Mouse (Mus musculus): ENCODE data around the gene Cox7a1.

The Cox7a1 gene

DNA sequence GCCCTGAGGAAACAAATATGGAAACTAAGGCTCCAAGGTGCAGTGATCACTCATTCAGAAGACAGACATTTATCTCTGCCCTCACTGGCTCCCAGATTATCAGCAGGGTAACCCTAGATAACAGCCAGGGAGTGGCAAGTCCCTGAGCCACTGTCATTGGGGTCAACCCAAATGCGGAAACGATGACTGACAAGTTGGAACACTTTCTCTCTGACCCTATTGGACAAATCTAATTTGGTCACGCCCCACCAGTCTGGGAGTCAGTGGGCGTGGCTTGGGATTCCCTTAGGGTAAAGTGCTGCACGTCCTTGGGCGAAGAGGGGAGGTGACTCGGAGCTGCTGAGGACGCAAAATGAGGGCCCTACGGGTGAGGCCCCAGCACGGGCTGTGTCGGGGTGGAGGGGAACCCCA, at the start of gene Cox7a1:
Gene Cox7a1, plus strand, starts transcription at position 266 of the 411 bp plus-strand sequence.
- peak within 1 kb of the TSS; percentile 72 for H3K4me3 ChIP-seq (replicated peaks; ENCODE audit: low read length)
- H3K9me3 ChIP-seq (ENCODE audit: low read length), result no peaks in the 10 kb centered on the region
- TF ChIP-seq NANOG (IDR thresholded peaks at IDR 0.05; ENCODE audit: borderline replicate concordance, low read length) (no peak; the same call in 1 of the 2 replicates), CTCF (conservative IDR thresholded peaks at IDR 0.05; ENCODE audit: low read length) (no peak), POU5F1 (IDR thresholded peaks at IDR 0.05; ENCODE audit: borderline replicate concordance, low read length) (no peak)
- peaks cover 44% of the 10 kb centered on the region for H3K36me3 ChIP-seq (ENCODE audit: insufficient read depth, low read length)
- no peaks in the 10 kb centered on the region for H3K27me3 ChIP-seq (ENCODE audit: insufficient read depth, low read length)
- peaks cover 72% of the 10 kb centered on the region for H3K4me1 ChIP-seq (replicated peaks; ENCODE audit: low read depth, low read length)

DNA sequence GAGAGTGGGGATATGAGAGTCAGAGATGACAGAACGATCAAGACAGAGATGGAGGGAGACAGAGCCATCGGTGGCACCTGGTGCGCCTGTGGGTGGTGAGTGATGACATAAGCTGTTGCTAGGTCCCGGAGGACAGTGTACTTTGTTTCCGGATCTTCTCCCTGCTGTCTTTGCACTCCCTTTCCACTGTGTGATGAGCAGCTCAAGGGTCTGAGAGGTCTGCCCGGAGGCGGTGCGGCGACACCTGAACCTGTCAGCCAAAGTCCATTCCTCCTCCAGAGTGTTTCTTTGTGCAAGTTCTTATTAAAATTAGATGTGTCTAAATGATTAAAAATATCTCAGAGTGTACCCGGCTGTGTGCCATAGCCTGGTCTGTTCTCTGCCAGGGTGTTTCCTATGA, 47.1 kb upstream of the Cox7a1 start:
- no peaks in the 10 kb centered on the region for H3K27me3 ChIP-seq (ENCODE audit: insufficient read depth, low read length)
- H3K36me3 ChIP-seq (ENCODE audit: insufficient read depth, low read length), result peaks cover 37% of the 10 kb centered on the region
- TF ChIP-seq CTCF (conservative IDR thresholded peaks at IDR 0.05; ENCODE audit: low read length) (no peak), POU5F1 (IDR thresholded peaks at IDR 0.05; ENCODE audit: borderline replicate concordance, low read length) (no peak), NANOG (IDR thresholded peaks at IDR 0.05; ENCODE audit: borderline replicate concordance, low read length) (no peak)
- H3K4me1 ChIP-seq (replicated peaks; ENCODE audit: low read depth, low read length), result peaks cover 22% of the 10 kb centered on the region
- no peak overlapping the region for H3K4me3 ChIP-seq (replicated peaks; ENCODE audit: low read length)
- H3K9me3 ChIP-seq (ENCODE audit: low read length), result no peaks in the 10 kb centered on the region

DNA sequence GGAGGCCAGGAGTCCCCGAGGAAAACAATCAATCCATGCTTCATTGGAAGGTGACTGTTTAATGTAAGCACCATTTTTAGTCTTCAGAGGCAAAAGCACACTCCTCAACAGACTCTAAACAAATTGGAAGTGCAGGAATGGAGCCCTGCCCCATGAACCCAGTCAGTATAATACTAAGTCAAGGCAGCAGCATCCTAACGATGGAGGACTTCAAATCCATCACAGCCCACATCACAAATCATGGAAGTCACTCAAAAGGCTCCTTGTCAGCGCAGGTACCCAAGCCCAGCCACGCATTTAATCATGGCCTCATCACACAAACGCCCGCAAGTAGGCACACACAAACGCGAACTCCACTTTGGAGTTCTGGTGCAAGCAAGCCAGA, 40.8 kb upstream of the Cox7a1 start:
- no peak for TF ChIP-seq CTCF (conservative IDR thresholded peaks at IDR 0.05; ENCODE audit: low read length)
- no peak for TF ChIP-seq POU5F1 (IDR thresholded peaks at IDR 0.05; ENCODE audit: borderline replicate concordance, low read length)
- TF ChIP-seq NANOG (IDR thresholded peaks at IDR 0.05; ENCODE audit: borderline replicate concordance, low read length), result no peak
- H3K36me3 ChIP-seq (ENCODE audit: insufficient read depth, low read length), result no peaks in the 10 kb centered on the region

DNA sequence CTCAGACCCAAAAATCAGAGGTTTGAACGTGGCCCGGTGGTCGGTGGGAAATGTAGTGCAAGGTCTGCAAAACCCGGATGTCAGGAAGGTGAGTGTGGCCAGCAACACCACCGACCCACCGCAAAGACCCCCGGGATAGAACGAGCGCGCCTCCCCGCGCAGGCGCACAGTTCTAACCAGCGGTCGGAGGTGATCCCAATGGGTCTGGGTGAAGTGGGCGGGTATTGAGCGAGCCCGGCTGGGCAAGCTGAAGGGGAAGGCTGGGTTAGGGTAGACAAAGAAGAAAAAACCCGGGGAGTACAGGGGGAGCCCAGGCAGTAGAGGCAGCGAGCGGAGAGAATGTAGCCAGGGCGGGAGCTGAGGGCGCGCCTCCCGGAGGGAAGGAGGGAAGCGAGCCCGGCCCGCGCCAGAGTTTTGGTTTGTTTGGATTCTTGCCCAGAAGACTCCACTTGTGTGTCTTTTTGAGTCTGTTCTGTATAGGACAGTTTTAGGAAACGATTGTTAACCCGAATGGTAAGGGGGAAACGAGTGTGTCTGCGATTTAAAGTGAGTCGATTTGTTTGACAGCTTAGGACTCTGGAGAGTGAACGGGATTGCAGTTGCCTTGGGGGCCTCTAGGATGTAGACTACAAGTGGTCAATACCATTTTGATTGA, 40.3 kb upstream of the Cox7a1 start:
- Histone ChIP-seq H3K27me3 (ENCODE audit: insufficient read depth, low read length) (no peaks in the 10 kb centered on the region), H3K9me3 (ENCODE audit: low read length) (no peaks in the 10 kb centered on the region), H3K4me3 (replicated peaks; ENCODE audit: low read length) (peak overlapping the region; percentile 90), H3K36me3 (ENCODE audit: insufficient read depth, low read length) (no peaks in the 10 kb centered on the region), H3K4me1 (replicated peaks; ENCODE audit: low read depth, low read length) (peaks cover 26% of the 10 kb centered on the region)
- TF ChIP-seq CTCF (conservative IDR thresholded peaks at IDR 0.05; ENCODE audit: low read length), result 0 out of 2 replicates have a peak, but pooled peaks have one; percentile 29
- TF ChIP-seq POU5F1 (IDR thresholded peaks at IDR 0.05; ENCODE audit: borderline replicate concordance, low read length), result no peak
- TF ChIP-seq NANOG (IDR thresholded peaks at IDR 0.05; ENCODE audit: borderline replicate concordance, low read length), result no peak

More for the DNA sequence above, 40.8 kb upstream of the Cox7a1 start:
- Histone ChIP-seq H3K4me1 (replicated peaks; ENCODE audit: low read depth, low read length) (peaks cover 31% of the 10 kb centered on the region), H3K9me3 (ENCODE audit: low read length) (no peaks in the 10 kb centered on the region), H3K4me3 (replicated peaks; ENCODE audit: low read length) (peak overlapping the region; percentile 90), H3K27me3 (ENCODE audit: insufficient read depth, low read length) (no peaks in the 10 kb centered on the region)

DNA sequence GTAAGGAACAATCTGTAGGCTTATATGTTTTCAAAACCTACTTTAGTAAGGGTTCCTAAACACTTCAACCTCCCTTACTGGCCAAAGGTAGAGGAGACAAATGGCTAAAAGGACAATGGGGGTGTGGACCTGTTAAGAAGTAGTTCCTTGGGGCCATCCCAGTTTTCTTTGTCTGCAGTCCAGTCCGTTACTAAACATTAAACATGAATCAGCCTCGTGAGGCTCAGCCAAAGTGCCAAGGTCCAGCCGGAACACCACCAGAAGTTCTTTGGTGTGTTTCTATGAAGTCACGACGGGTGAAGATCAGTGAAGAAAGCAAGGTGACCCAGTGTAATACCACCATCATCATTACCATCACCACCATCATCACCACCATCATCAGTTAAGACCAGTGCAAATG, 36.9 kb upstream of the Cox7a1 start:
- no peak for TF ChIP-seq NANOG (IDR thresholded peaks at IDR 0.05; ENCODE audit: borderline replicate concordance, low read length)
- no peak for TF ChIP-seq POU5F1 (IDR thresholded peaks at IDR 0.05; ENCODE audit: borderline replicate concordance, low read length)
- no peak for TF ChIP-seq CTCF (conservative IDR thresholded peaks at IDR 0.05; ENCODE audit: low read length)
- Histone ChIP-seq H3K9me3 (ENCODE audit: low read length) (peaks cover 4% of the 10 kb centered on the region), H3K4me1 (replicated peaks; ENCODE audit: low read depth, low read length) (peaks cover 24% of the 10 kb centered on the region), H3K36me3 (ENCODE audit: insufficient read depth, low read length) (0 out of 2 replicates have a peak, but pooled peaks cover 1% of the 10 kb centered on the region), H3K27me3 (ENCODE audit: insufficient read depth, low read length) (no peaks in the 10 kb centered on the region), H3K4me3 (replicated peaks; ENCODE audit: low read length) (no peak overlapping the region)

DNA sequence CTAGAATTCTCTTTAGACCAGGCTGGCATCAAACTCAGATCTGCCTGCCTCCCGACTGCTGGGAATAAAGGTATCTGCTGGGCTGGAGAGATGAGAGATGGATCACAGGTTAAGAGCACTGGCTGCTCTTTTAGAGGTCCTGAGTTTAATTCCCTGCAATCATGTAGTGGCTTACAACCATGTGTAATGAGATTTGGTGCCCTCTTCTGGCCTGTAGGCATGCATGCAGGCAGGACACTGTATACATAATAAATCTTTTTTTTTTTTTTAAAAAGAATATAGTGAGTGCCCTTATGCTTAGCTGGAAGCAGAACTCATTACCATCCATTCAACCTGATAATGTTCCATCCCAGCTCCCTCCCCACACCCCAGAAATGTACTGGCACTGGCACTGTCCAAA, 29.9 kb upstream of the Cox7a1 start:
- Histone ChIP-seq H3K9me3 (ENCODE audit: low read length) (peaks cover 11% of the 10 kb centered on the region), H3K4me3 (replicated peaks; ENCODE audit: low read length) (peak overlapping the region; percentile 30; the same call in 1 of the 2 replicates), H3K27me3 (ENCODE audit: insufficient read depth, low read length) (no peaks in the 10 kb centered on the region), H3K36me3 (ENCODE audit: insufficient read depth, low read length) (peaks cover 30% of the 10 kb centered on the region), H3K4me1 (replicated peaks; ENCODE audit: low read depth, low read length) (peaks cover 33% of the 10 kb centered on the region)
- peak; percentile 66 for TF ChIP-seq CTCF (conservative IDR thresholded peaks at IDR 0.05; ENCODE audit: low read length)
- no peak for TF ChIP-seq NANOG (IDR thresholded peaks at IDR 0.05; ENCODE audit: borderline replicate concordance, low read length)
- no peak for TF ChIP-seq POU5F1 (IDR thresholded peaks at IDR 0.05; ENCODE audit: borderline replicate concordance, low read length)

DNA sequence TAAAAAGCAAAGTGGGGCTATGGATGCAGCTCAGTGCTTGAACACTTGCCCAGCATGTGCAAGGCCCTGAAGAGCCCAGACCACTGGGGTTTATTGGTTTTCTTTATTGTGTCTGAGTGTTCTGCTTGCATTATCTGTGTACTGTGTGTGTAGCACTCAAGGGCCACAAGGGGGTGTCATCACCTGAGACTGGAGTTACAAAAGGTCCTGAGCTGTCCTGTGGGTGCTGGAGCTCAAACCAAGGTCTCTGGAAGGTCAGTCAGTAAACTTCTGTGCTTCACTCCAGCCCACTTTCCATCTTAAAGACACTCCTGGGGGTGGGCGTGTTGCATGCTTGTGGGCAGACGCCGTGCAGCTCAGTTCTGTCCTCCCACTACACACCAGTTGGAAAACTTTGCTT, 28.4 kb upstream of the Cox7a1 start:
- Histone ChIP-seq H3K27me3 (ENCODE audit: insufficient read depth, low read length) (no peaks in the 10 kb centered on the region), H3K36me3 (ENCODE audit: insufficient read depth, low read length) (peaks cover 43% of the 10 kb centered on the region), H3K4me1 (replicated peaks; ENCODE audit: low read depth, low read length) (peaks cover 45% of the 10 kb centered on the region), H3K9me3 (ENCODE audit: low read length) (peaks cover 21% of the 10 kb centered on the region), H3K4me3 (replicated peaks; ENCODE audit: low read length) (no peak overlapping the region)
- TF ChIP-seq CTCF (conservative IDR thresholded peaks at IDR 0.05; ENCODE audit: low read length) (peak; percentile 66), POU5F1 (IDR thresholded peaks at IDR 0.05; ENCODE audit: borderline replicate concordance, low read length) (no peak)

DNA sequence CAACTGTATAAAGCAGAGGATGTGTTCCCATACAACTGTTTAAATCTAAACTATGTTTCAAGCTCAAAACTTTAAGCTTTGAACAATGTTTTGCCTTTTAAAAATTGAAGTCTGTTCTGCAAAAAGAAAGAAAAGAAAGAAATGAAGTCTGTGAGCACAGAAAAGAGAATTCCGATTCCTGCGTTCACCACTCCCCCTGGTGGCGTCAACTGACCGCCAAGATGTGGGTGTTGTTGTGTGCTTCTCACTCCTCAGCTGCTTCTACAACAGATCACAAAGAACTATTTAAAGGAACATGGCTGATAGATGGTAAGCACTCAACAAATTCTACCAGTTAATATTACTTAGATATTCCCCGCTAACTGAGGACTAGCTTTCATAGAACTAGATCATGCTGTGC, 20.8 kb upstream of the Cox7a1 start:
- TF ChIP-seq NANOG (IDR thresholded peaks at IDR 0.05; ENCODE audit: borderline replicate concordance, low read length) (no peak), CTCF (conservative IDR thresholded peaks at IDR 0.05; ENCODE audit: low read length) (peak; percentile 56)
- H3K27me3 ChIP-seq (ENCODE audit: insufficient read depth, low read length), result no peaks in the 10 kb centered on the region
- peaks cover 10% of the 10 kb centered on the region for H3K9me3 ChIP-seq (ENCODE audit: low read length)
- peaks cover 76% of the 10 kb centered on the region for H3K4me1 ChIP-seq (replicated peaks; ENCODE audit: low read depth, low read length)
- H3K4me3 ChIP-seq (replicated peaks; ENCODE audit: low read length), result peak overlapping the region; percentile 39; the same call in 1 of the 2 replicates
- peaks cover 69% of the 10 kb centered on the region for H3K36me3 ChIP-seq (ENCODE audit: insufficient read depth, low read length)

DNA sequence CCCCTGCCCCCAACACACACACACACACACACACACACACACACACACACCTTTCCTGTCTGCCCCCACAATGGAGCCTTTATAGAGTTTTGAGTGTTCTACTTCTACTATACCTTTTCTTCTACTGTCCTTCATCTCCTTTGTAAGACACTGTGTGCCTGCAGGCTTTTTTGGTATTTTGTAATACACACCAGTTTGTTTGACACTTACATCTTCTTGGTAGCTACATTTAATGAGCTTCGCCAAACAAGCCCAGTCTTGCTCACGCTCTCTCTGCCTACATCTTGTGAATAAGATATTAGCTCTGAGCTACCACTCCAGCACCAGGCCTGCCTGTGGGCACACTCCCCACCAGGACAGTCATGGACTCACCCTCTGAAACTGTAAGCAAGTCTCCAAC, 19.2 kb upstream of the Cox7a1 start:
- no peaks in the 10 kb centered on the region for H3K27me3 ChIP-seq (ENCODE audit: insufficient read depth, low read length)
- H3K36me3 ChIP-seq (ENCODE audit: insufficient read depth, low read length), result peaks cover 54% of the 10 kb centered on the region
- H3K4me3 ChIP-seq (replicated peaks; ENCODE audit: low read length), result no peak overlapping the region
- peaks cover 74% of the 10 kb centered on the region for H3K4me1 ChIP-seq (replicated peaks; ENCODE audit: low read depth, low read length)
- H3K9me3 ChIP-seq (ENCODE audit: low read length), result peaks cover 4% of the 10 kb centered on the region
- no peak for TF ChIP-seq POU5F1 (IDR thresholded peaks at IDR 0.05; ENCODE audit: borderline replicate concordance, low read length)
- no peak for TF ChIP-seq NANOG (IDR thresholded peaks at IDR 0.05; ENCODE audit: borderline replicate concordance, low read length)
- no peak for TF ChIP-seq CTCF (conservative IDR thresholded peaks at IDR 0.05; ENCODE audit: low read length)

Data from E14TG2a.4 (cell line).